Mouse (Mus musculus): ENCODE data around the gene Stom. TPM values are rescaled to one million over a fixed set of nuclear protein-coding genes. Genes with fewer than 3 reads are reported as not detected.

Gene Stom
- total RNA-seq, 1 experiment, result 11.6 TPM

- no peak overlapping the region for H3K27ac ChIP-seq (ENCODE audit: insufficient read depth, low read depth, low read length, poor library complexity, severe bottlenecking)
- no peak for DNase-seq (ENCODE audit: low read depth, low spot score)
- H3K36me3 ChIP-seq (ENCODE audit: control insufficient read depth, insufficient read depth, low read length, poor library complexity, severe bottlenecking), result no peaks in the 10 kb centered on the region
- in situ Hi-C loops (cut with MboI; ENCODE audit: low sequenced_read_pairs in 2 of 2, unreplicated experiment in 2 of 2), result no loop called here
- H3K4me3 ChIP-seq (ENCODE audit: insufficient read depth in 1 of 2, low read depth in 1 of 2, low read length in 2 of 2, poor library complexity in 1 of 2, severe bottlenecking in 1 of 2), result no peak overlapping the region
- TF ChIP-seq ZC3H11A (IDR thresholded peaks at IDR 0.05; ENCODE audit: borderline replicate concordance, low read depth, low read length) (no peak), ZNF384 (IDR thresholded peaks at IDR 0.05; ENCODE audit: low read depth, low read length) (no peak), HCFC1 (IDR thresholded peaks at IDR 0.05; ENCODE audit: borderline replicate concordance, insufficient read depth, low read length) (no peak), MAFK (IDR thresholded peaks at IDR 0.05; ENCODE audit: insufficient read depth, low read depth, low read length) (no peak), CHD2 (IDR thresholded peaks at IDR 0.05; ENCODE audit: low read depth, low read length) (no peak)
- H3K9ac ChIP-seq (ENCODE audit: insufficient read depth, low read depth, low read length, poor library complexity, severe bottlenecking), result no peak overlapping the region
- H3K4me1 ChIP-seq (ENCODE audit: control insufficient read depth in 2 of 2, insufficient read depth in 2 of 2, low read length in 2 of 2, poor library complexity in 1 of 2), result peaks cover 0 to 3% of the 10 kb centered on the region in 2 experiments; a peak in 1 of 4 replicates
- H3K9me3 ChIP-seq (ENCODE audit: control insufficient read depth, insufficient read depth, low read depth, low read length), result no peaks in the 10 kb centered on the region
Measured at GRCm38 (mm10) chr2:35333670-35334069, 3.1 kb downstream of the Stom start.

GRCm38 (mm10) chr2:35331205-35331604 is 5.6 kb downstream of the Stom start:
- no peaks in the 10 kb centered on the region for H3K36me3 ChIP-seq (ENCODE audit: control insufficient read depth, insufficient read depth, low read length, poor library complexity, severe bottlenecking)
- no peak overlapping the region for H3K4me3 ChIP-seq (ENCODE audit: insufficient read depth in 1 of 2, low read depth in 1 of 2, low read length in 2 of 2, poor library complexity in 1 of 2, severe bottlenecking in 1 of 2)
- in situ Hi-C loops (cut with MboI; ENCODE audit: low sequenced_read_pairs in 2 of 2, unreplicated experiment in 2 of 2), result no loop called here
- no peak overlapping the region for H3K9ac ChIP-seq (ENCODE audit: insufficient read depth, low read depth, low read length, poor library complexity, severe bottlenecking)
- no peak for TF ChIP-seq ZC3H11A (IDR thresholded peaks at IDR 0.05; ENCODE audit: borderline replicate concordance, low read depth, low read length)
- TF ChIP-seq HCFC1 (IDR thresholded peaks at IDR 0.05; ENCODE audit: borderline replicate concordance, insufficient read depth, low read length), result no peak
- no peak for TF ChIP-seq ZNF384 (IDR thresholded peaks at IDR 0.05; ENCODE audit: low read depth, low read length)
- TF ChIP-seq MAFK (IDR thresholded peaks at IDR 0.05; ENCODE audit: insufficient read depth, low read depth, low read length), result no peak
- no peak for TF ChIP-seq CHD2 (IDR thresholded peaks at IDR 0.05; ENCODE audit: low read depth, low read length)
- no peaks in the 10 kb centered on the region for H3K9me3 ChIP-seq (ENCODE audit: control insufficient read depth, insufficient read depth, low read depth, low read length)
- no peak overlapping the region for H3K27ac ChIP-seq (ENCODE audit: insufficient read depth, low read depth, low read length, poor library complexity, severe bottlenecking)
- H3K4me1 ChIP-seq (ENCODE audit: control insufficient read depth in 2 of 2, insufficient read depth in 2 of 2, low read length in 2 of 2, poor library complexity in 1 of 2), result no peaks in the 10 kb centered on the region
- no peak for DNase-seq (ENCODE audit: low read depth, low spot score)

GRCm38 (mm10) chr2:35329061-35329460 is 7.7 kb downstream of the Stom start:
- Histone ChIP-seq H3K4me1 (ENCODE audit: control insufficient read depth in 2 of 2, insufficient read depth in 2 of 2, low read length in 2 of 2, poor library complexity in 1 of 2) (no peaks in the 10 kb centered on the region), H3K27ac (ENCODE audit: insufficient read depth, low read depth, low read length, poor library complexity, severe bottlenecking) (no peak overlapping the region), H3K9me3 (ENCODE audit: control insufficient read depth, insufficient read depth, low read depth, low read length) (no peaks in the 10 kb centered on the region), H3K9ac (ENCODE audit: insufficient read depth, low read depth, low read length, poor library complexity, severe bottlenecking) (no peak overlapping the region), H3K4me3 (ENCODE audit: insufficient read depth in 1 of 2, low read depth in 1 of 2, low read length in 2 of 2, poor library complexity in 1 of 2, severe bottlenecking in 1 of 2) (no peak overlapping the region), H3K36me3 (ENCODE audit: control insufficient read depth, insufficient read depth, low read length, poor library complexity, severe bottlenecking) (no peaks in the 10 kb centered on the region)
- no peak for TF ChIP-seq ZC3H11A (IDR thresholded peaks at IDR 0.05; ENCODE audit: borderline replicate concordance, low read depth, low read length)
- TF ChIP-seq MAFK (IDR thresholded peaks at IDR 0.05; ENCODE audit: insufficient read depth, low read depth, low read length), result no peak
- TF ChIP-seq CHD2 (IDR thresholded peaks at IDR 0.05; ENCODE audit: low read depth, low read length), result no peak
- in situ Hi-C loops (cut with MboI; ENCODE audit: low sequenced_read_pairs in 2 of 2, unreplicated experiment in 2 of 2), result no loop called here
- DNase-seq (ENCODE audit: low read depth, low spot score), result no peak

- in situ Hi-C loops (cut with MboI; ENCODE audit: low sequenced_read_pairs in 2 of 2, unreplicated experiment in 2 of 2), result no loop called here
Measured at GRCm38 (mm10) chr2:35328064-35328792, 8.5 kb downstream of the Stom start.

GRCm38 (mm10) chr2:35327583-35327982 is 9.2 kb downstream of the Stom start:
- Histone ChIP-seq H3K27ac (ENCODE audit: insufficient read depth, low read depth, low read length, poor library complexity, severe bottlenecking) (no peak overlapping the region), H3K9ac (ENCODE audit: insufficient read depth, low read depth, low read length, poor library complexity, severe bottlenecking) (no peak overlapping the region), H3K4me1 (ENCODE audit: control insufficient read depth in 2 of 2, insufficient read depth in 2 of 2, low read length in 2 of 2, poor library complexity in 1 of 2) (no peaks in the 10 kb centered on the region), H3K36me3 (ENCODE audit: control insufficient read depth, insufficient read depth, low read length, poor library complexity, severe bottlenecking) (no peaks in the 10 kb centered on the region), H3K9me3 (ENCODE audit: control insufficient read depth, insufficient read depth, low read depth, low read length) (no peaks in the 10 kb centered on the region), H3K4me3 (ENCODE audit: insufficient read depth in 1 of 2, low read depth in 1 of 2, low read length in 2 of 2, poor library complexity in 1 of 2, severe bottlenecking in 1 of 2) (no peak overlapping the region)
- DNase-seq (ENCODE audit: low read depth, low spot score), result no peak
- in situ Hi-C loops (cut with MboI; ENCODE audit: low sequenced_read_pairs in 2 of 2, unreplicated experiment in 2 of 2), result no loop called here
- TF ChIP-seq ZC3H11A (IDR thresholded peaks at IDR 0.05; ENCODE audit: borderline replicate concordance, low read depth, low read length), result no peak
- TF ChIP-seq ZNF384 (IDR thresholded peaks at IDR 0.05; ENCODE audit: low read depth, low read length), result no peak
- no peak for TF ChIP-seq HCFC1 (IDR thresholded peaks at IDR 0.05; ENCODE audit: borderline replicate concordance, insufficient read depth, low read length)
- no peak for TF ChIP-seq CHD2 (IDR thresholded peaks at IDR 0.05; ENCODE audit: low read depth, low read length)
- no peak for TF ChIP-seq MAFK (IDR thresholded peaks at IDR 0.05; ENCODE audit: insufficient read depth, low read depth, low read length)

More at GRCm38 (mm10) chr2:35328064-35328792, 8.5 kb downstream of the Stom start:
- TF ChIP-seq HCFC1 (IDR thresholded peaks at IDR 0.05; ENCODE audit: borderline replicate concordance, insufficient read depth, low read length), result no peak
- no peaks in the 10 kb centered on the region for H3K4me1 ChIP-seq (ENCODE audit: control insufficient read depth in 2 of 2, insufficient read depth in 2 of 2, low read length in 2 of 2, poor library complexity in 1 of 2)
- H3K4me3 ChIP-seq (ENCODE audit: insufficient read depth in 1 of 2, low read depth in 1 of 2, low read length in 2 of 2, poor library complexity in 1 of 2, severe bottlenecking in 1 of 2), result no peak overlapping the region
- no peak for DNase-seq (ENCODE audit: low read depth, low spot score)
- H3K9me3 ChIP-seq (ENCODE audit: control insufficient read depth, insufficient read depth, low read depth, low read length), result no peaks in the 10 kb centered on the region
- no peaks in the 10 kb centered on the region for H3K36me3 ChIP-seq (ENCODE audit: control insufficient read depth, insufficient read depth, low read length, poor library complexity, severe bottlenecking)
- H3K27ac ChIP-seq (ENCODE audit: insufficient read depth, low read depth, low read length, poor library complexity, severe bottlenecking), result no peak overlapping the region
- no peak overlapping the region for H3K9ac ChIP-seq (ENCODE audit: insufficient read depth, low read depth, low read length, poor library complexity, severe bottlenecking)
